Mouse (Mus musculus): ENCODE measurements around the gene Pde6b.
A peak's percentile ranks its signal among the peaks of the same experiment; 100 is the strongest.

Gene Pde6b

DNA sequence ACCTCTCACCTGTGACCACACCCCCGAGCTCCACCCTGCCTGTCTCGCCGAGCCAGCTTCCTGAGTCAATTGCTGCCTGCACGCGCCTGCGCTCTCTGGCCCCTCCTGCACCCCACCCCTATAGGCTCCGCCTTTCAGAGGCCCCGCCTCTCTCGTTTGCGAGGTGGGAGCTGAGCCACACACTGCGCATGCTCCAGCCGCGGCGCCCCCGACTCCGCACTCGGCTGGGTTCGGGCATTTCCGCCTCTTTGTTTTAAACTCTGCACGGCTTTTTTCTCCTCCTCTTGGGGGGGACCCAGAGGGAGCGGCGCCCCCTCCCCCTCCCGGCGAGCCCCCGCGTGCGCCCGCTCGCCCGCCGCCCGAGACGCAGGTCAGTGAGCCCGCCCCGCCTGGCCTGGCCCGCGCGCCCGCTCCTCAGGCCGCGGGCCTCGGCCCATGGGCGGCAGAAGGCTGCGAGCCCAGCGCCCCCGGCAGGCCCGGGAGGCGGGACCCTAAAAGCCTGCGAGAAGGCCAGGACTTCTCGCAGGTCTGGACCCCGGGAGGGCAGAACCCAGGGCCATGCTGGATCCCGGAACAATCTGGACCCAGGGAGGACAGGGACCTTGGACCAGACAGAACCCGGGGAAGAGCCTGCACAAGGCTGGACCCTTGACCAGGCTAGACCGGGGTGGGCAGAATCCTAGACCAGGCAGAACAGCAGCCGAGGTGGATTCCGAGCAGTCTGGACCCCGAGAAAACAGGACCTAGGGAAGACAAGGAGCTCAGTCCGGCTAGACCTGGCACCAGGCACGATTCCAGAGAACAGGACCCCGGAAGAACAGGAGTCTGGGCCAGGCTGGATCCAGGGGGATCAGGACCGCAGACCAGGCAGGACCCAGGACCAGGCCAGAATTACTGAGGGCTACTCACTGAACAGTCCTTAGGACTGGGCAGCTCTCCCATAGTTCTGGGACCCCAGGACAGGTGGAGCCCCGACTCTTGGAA is 73.2 kb downstream of the Pde6b start, which contains the start of gene Pcgf3:
Gene Pcgf3 (plus strand): TSS at position 151 of the 984 bp plus-strand sequence.
- DNase-seq (ENCODE audit: low read depth, low spot score): peak; percentile 86

DNA sequence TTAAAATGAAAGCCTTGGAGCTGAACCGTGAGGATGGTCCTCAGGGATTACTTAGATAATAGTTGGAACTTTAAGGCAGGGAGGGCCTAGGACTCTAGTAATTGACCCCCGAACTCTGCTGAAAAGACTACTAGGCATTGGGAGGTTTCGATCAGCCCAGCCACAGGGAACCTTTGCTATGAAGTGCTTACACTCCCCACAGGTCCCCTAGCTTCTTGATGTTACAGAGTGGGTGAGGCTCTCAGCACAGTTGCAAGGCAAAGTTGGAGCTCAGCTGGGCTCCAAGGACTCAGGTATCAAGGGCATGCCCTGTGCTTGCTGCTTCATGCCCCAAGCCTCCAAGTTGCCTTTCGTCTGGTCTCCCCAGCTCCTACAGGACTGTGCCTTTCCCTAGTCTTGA is 74.3 kb downstream of the Pde6b start:
- DNase-seq (ENCODE audit: low read depth, low spot score): no peak

DNA sequence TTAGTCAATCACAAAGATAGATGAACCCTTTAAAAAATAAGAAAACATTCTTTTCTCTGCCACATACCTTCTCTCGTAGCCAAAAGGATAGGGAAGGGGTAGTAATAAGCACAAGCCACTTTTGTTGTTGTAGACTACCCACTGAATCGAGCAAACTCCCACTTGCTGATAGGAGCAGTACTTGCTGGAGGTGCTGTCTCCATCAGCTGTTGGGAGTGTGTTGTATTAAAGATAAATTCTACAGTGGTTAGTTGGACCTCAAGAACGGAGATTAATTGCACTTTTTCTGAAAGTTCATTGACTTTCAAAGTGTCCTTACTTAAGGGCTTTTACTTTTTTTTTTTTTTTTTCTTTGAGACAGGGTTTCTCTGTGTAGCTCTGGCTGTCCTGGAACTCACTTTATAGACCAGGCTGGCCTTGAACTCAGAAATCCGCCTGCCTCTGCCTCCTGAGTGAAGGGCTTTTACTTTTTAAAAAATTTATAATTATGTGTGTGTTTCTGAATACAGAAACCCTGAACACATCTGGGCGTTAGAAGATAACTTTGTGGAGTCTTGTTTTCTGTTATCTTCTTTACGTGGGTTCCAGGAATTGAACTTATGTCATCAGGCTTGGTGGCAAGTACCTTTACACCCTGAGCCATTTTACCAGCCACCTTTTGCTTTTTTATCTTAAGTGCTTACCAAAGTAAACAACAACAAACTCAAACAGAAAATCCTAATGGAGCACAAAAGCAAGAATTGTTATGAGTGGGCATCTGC is 77.1 kb downstream of the Pde6b start:
- no peak for DNase-seq (ENCODE audit: low read depth, low spot score)

DNA sequence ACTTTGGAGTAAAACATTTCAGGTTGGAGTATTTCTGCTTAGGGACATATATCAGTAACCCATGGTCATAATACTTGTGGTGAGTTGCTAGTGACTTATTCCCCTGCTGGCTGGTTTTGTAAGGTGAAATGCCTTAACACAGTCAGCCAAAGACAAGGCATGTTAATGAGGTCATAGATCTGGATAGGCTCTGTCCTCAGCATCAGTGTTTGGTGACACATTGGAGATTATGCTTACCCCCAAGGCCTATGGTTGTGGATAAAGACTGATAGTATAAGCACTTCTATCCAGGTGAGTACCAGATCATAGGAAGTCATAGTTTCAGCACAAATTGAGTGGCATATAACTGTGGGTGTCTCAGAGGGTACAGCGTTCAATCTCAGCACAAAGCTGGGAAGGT is 78.5 kb downstream of the Pde6b start:
- no peak for DNase-seq (ENCODE audit: low read depth, low spot score)

DNA sequence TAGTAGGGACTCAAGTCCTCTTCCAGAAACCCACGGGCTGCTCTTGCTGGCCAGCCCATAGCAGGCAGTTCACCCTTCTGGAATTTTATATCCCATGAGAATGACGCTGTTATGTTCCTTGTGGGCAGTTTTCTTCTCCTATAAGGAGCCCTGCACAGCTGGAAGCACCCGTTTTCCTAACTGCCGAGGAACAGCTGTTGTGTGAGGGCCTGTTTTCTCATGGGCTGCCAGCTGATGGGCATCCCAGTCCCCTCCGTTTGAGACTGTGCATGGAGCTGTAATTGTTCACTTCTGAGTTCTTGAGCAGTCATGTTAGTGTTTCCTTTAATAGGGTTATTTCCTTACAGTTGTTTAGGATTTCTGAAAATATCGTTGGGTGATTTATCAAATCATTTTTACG is 81.4 kb downstream of the Pde6b start:
- DNase-seq (ENCODE audit: low read depth, low spot score): no peak

DNA sequence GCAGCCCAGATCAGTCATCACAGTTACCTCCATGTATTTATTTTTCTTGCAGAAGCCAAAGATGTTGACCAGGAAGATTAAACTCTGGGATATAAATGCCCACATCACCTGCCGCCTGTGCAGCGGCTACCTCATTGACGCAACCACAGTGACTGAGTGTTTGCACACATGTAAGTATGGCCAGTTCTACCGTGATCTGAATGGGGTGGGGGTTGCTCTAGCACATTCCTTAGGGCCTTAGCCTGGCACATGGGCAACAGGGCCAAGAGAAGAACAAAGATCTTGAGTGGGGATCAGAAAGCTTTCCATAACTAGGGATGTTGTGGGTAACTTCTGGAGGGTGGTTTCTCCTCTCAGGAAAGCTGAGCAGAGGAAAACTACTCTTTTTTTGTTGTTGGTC is 85.5 kb downstream of the Pde6b start:
- DNase-seq (ENCODE audit: low read depth, low spot score): no peak

DNA sequence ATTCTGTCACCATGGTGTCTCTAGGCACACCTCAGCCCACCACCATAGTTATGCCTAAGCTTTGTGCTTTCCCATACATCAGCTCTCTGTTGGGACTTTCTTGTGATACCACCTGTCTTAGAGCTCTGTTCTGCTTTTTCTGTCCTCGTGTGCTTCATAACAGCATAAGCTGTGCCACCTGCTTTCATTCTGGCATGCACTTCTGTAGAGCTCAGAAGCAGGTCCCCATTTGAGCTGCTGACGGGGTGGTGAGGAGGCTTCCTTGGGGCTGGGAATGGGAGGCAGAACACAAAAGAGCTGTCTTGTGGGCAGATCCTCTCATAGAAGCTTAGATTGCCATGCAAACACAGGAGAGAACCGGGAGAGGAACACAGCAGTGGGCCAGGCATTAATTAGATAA is 87.8 kb downstream of the Pde6b start:
- no peak for DNase-seq (ENCODE audit: low read depth, low spot score)
